9 mouse cellular contexts compared by ENCODE assay signal in the genomic region with DNA sequence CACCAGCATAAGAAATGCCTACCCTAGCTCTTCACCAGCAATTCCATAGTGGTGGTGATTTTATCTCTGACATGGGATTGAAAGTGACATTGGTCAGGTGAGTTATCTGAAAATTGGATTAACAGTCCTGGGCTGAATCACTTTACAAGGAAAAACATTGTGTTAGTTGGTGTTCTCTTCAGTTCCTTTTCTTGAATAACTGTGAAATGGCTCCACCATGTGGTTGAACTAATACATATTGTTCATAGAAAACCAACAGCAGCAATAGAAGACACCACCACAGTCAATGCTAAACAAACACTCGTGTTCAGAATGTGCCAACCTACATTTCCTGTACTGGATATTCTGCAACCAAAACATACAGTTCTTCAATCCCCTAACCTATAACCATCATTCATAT.
DNase-seq lines count a peak whose midpoint lies in the region; TF ChIP-seq lines count a peak whose summit lies in the region.
"Had no signal": no experiment of that assay in that cellular context is flagged by ENCODE, and none has a peak within 500 bp of the region (broad histone marks: within the 10 kb centered on the region; RNA-seq: fewer than 3 reads in every experiment).

No protein-coding gene starts in this region.

- peak in 1 of 2 experiments; percentile 12 for DNase-seq in cerebellum, adult 2 months
- no peak for DNase-seq in cerebellum, adult 11 months
- peak; percentile 33 for DNase-seq in left cerebral cortex, adult 11 months (ENCODE audit: low spot score)
- no peak for DNase-seq in left cerebral cortex, postnatal 36 days (ENCODE audit: low spot score in 2 of 2)
- DNase-seq in ZHBTc4 (ENCODE audit: low read depth, low spot score), result peak; percentile 40
- DNase-seq in induced T-regulatory cell, adult 2 months (ENCODE audit: low read depth), result peak; percentile 6
- DNase-seq in T-cell, adult 2 months (ENCODE audit: low spot score), result no peak
- DNase-seq in heart, adult 9 months (ENCODE audit: low spot score in 2 of 2), result no peak

- no peak for TF ChIP-seq POLR2A in cerebellum, adult 2 months (IDR thresholded peaks at IDR 0.05; ENCODE audit: borderline replicate concordance, insufficient read depth, low read length)

- no peaks in the 10 kb centered on the region for H3K27me3 ChIP-seq in cerebellum, adult 2 months (ENCODE audit: control insufficient read depth, insufficient read depth, low read length)

- peak; percentile 31; the same call in 1 of the 2 replicates for TF ChIP-seq CTCF in cerebellum, adult 2 months (IDR thresholded peaks at IDR 0.05; ENCODE audit: borderline replicate concordance, insufficient read depth, low read depth, low read length)

- intact Hi-C loops in left cerebral cortex, postnatal 36 days (cut with DNase I), result loop anchor here (2.0 to 5.0 kb wide), 2 partner anchors 152 to 356 kb away; no protein-coding TSS in a partner anchor

- WGBS in cerebellum, adult 2 months, result 16% methylated on average over 1 of the region's 1 CpGs

- H3K4me1 ChIP-seq in cerebellum, adult 2 months (ENCODE audit: control insufficient read depth, insufficient read depth, low read length), result no peaks in the 10 kb centered on the region

- H3K4me3 ChIP-seq in cerebellum, adult 2 months (replicated peaks; ENCODE audit: insufficient read depth, low read depth, low read length), result no peak overlapping the region
- H3K4me3 ChIP-seq: erythroblast, embryonic 14.5 days had no signal

- H3K27ac ChIP-seq in cerebellum, adult 2 months (ENCODE audit: insufficient read depth, low read length), result no peak overlapping the region

Comparison
In these comparisons a context has a peak if more than half of its experiments do, and no peak if none do; other contexts are left out.
1. DNase-seq: peak in left cerebral cortex, adult 11 months (single experiment), ZHBTc4 (single experiment) and induced T-regulatory cell, adult 2 months (single experiment); none in cerebellum, adult 11 months (single experiment), left cerebral cortex, postnatal 36 days (0 of 2), T-cell, adult 2 months (single experiment) and heart, adult 9 months (0 of 2).